Mouse (Mus musculus): ENCODE measurements around the gene Eya3.
"Not testable (repeated sequence)": the region's sequence is repeated elsewhere in the genome, so short reads cannot be mapped to it uniquely, and the experiment has no call there.

Gene Eya3

DNA sequence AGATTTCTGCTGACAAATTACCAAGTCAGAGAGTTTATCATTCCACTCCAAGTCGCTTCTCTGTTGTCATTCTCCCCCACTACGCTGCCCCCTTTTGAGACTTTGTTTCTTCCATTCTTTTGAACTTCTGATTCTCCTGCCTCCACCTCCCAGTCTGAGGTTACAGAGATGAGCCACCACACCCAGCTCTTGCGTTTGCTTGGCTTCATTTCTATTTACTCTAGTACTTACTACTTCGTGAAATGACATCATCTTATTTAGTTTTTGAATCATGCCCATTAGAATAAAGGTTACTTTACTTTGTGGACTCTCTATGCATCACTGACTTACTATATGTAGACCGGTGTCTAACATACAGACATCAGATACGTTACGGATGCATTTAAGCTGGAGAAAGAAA is 8.7 kb downstream of the Eya3 start:
- in situ Hi-C loops (cut with MboI) = no loop called here

- in situ Hi-C loops (cut with MboI) = no loop called here
Observed at GRCm38 (mm10) chr4:132649271-132649999, 10.6 kb downstream of the Eya3 start.

DNA sequence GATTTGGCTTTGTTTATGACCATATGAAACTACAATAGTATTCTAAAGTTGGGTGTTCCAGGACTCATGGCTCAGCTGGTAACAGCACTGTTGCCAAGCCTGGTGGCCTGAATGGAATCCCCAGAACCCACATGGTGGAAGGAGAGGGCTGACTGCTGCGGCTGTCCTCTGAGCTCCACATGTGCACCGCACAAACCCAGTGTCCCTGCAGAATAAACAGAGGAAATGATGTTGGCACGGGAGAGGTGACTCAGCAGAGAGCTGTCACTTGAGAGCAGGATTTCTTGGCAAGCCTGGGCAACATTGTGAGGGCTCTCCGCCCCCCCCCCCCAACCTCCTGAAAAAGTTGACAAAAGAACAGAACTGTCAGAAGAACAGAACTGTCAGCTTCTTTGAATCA is 14.1 kb downstream of the Eya3 start:
- in situ Hi-C loops (cut with MboI) = no loop called here

DNA sequence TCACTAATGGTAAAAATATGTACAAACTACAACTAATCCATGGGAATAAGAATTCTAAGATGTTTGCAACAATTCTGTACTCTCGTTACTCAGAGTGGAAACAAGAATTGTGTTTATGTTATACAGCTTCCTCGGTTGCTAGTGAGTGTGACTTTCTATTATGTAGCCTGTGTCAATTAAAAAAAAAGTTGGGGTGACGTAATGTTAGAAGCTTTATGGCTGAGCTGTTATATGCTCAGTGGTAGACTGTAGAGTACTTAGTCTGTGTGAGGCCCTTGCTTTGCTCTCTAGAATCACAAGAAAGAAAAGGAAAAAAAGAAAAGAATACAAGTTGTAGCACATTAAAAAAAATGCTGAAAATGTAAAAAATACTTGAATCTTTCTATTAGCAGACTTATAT is 15.0 kb downstream of the Eya3 start:
- in situ Hi-C loops (cut with MboI) = no loop called here

DNA sequence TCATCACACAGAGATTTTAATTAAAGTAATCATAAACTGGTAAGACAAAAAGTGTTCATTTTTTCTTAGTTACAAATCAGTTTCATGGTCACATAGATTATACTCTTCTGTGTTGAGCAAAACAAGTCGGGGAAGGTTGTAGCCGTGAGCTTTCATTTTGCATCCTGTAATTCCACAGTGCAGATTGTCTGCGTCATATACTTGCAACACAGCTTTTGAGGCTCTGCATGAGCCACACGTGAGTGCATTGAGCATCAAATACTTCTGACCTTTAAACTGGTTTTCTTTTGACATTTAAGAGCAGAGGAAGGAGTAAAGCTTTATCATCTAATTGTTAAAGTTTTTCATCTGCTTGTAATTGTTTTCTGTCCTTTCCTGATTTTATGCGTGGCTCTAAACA is 16.5 kb downstream of the Eya3 start:
- in situ Hi-C loops (cut with MboI) = no loop called here

DNA sequence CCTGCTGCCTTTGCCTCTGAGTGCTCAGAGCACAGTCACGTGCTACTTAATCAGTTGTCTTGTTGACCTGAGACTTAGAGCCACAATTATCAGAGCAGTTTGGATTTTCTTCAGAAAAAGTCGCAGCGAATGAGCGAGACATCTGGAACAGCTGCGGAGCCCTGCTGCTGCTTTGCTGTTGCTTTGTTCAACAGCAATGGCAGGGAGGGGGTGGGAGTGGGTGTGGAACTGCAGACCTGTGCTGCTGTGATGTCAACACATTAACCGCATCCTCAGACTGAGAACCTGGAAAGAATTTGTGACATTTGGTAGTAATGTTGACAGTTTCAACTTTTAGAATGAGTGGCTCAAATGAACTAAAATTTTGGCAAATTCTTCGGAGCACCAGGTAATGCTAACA is 20.3 kb downstream of the Eya3 start:
- in situ Hi-C loops (cut with MboI) = no loop called here

DNA sequence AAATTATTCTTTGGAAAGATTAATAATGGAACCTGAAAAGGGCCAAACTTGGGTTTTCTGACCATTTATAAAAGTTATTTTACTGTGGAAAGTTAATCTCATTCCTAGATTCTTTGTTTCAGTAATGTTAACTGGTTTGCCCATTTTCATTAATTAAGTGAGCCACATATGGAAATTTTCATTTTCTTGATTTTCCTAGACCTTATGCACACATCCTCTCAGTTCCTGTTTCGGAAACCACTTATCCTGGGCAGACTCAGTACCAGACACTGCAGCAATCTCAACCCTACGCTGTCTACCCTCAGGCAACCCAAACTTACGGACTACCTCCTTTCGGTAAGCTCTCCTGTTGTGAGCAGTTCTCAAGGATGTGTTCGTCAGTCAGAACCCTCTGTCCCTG is 33.9 kb downstream of the Eya3 start:
- in situ Hi-C loops (cut with MboI) = no loop called here

GRCm38 (mm10) chr4:132676771-132677539 is 38.2 kb downstream of the Eya3 start:
- in situ Hi-C loops (cut with MboI) = no loop called here

GRCm38 (mm10) chr4:132689634-132690033 is 50.8 kb downstream of the Eya3 start:
- in situ Hi-C loops (cut with MboI) = no loop called here

- in situ Hi-C loops (cut with MboI) = no loop called here
Observed at GRCm38 (mm10) chr4:132693366-132693765, 54.6 kb downstream of the Eya3 start.

- in situ Hi-C loops (cut with MboI) = no loop called here
Observed at GRCm38 (mm10) chr4:132702076-132702475, 63.3 kb downstream of the Eya3 start.

- in situ Hi-C loops (cut with MboI) = no loop called here
Observed at GRCm38 (mm10) chr4:132706885-132707284, 68.1 kb downstream of the Eya3 start.

- in situ Hi-C loops (cut with MboI) = no loop called here
Observed at GRCm38 (mm10) chr4:132713181-132713580, 74.4 kb downstream of the Eya3 start.

- in situ Hi-C loops (cut with MboI) = no loop called here
Observed at GRCm38 (mm10) chr4:132718251-132718650, 79.5 kb downstream of the Eya3 start.

DNA sequence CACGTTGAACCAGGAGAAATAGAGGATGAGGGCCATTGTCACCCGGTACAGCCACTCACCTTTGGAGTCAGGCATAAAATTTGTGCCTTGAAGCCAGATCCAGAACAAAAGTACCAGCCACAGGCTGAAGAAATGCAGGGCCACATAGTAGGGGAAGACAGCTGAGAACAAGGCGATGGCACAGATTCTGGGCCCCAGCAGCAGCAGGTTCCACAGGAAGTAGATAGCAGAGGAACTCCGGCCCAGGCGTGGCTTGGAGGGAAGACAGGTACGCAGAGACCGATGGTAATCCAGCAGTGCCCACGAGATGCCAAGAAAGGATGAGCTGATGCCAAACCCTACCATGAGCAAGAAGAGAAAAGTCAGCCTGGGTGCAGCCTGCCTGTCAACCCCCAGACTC is 89.4 kb downstream of the Eya3 start:
- in situ Hi-C loops (cut with MboI) = no loop called here

GRCm38 (mm10) chr4:132731616-132732015 is 92.8 kb downstream of the Eya3 start:
- in situ Hi-C loops (cut with MboI) = no loop called here

DNA sequence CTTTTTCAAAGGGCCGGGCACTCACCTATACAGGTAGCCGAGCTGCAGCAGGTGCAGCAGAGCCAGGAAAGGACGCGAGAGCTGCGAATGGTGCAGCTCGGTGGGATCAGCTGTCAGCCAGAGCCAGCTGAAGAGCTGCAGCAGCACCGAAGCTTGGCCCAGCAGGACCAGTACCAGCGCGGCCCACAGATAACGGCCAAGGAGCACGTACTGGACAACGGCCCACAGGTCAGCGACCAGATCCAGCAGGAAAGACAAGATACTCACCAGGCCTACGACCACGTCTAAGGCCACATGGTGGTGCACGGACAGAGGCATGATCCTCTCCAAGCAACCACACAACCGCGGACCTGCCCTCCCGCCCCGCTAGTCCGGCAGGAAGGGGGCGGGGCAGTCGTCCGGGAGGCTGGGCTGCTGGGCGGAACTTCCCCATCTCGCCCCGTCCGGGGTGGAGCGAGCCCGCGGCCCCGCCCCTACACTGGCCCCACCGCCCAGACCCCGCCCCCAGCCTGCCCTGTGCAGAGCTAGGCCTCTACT is 93.4 kb downstream of the Eya3 start, which contains the start of gene Xkr8:
Gene Xkr8, minus strand, starts transcription at position 399 of the 537 bp plus-strand sequence.
- in situ Hi-C loops (cut with MboI) = no loop called here

DNA sequence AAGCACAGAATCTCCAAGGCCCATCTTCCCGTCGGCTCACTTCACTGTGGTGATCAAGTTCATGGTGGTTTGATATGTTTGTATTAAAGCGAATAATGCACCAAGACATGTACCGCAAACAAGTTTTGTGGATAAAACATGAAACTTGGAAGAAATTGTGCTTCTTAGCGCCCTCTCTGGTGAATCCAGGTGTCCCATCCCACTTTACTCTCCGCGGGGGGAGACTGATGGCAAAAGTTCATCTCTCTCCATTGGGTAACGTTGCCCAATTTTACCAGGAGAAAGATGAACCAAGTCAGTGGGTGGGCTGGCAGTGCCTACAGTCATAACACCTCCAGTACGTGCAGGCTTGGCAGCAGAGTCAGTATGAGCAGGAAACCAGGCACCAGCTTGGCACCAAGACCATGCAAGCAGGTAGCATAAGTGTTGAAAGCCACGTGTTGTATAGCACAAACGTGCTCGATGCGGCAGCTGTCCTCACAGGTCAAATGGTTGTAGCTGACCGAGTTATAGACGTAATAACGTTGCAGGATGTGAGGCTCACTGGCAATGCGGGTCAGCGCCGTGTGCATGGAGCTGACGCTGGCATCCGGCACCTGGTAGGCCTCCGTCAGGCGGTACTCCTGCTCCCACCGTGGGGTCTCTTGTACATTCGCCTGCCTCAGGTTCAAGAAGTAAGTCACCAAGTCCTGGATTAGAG is 94.4 kb downstream of the Eya3 start:
- in situ Hi-C loops (cut with MboI) = no loop called here

DNA sequence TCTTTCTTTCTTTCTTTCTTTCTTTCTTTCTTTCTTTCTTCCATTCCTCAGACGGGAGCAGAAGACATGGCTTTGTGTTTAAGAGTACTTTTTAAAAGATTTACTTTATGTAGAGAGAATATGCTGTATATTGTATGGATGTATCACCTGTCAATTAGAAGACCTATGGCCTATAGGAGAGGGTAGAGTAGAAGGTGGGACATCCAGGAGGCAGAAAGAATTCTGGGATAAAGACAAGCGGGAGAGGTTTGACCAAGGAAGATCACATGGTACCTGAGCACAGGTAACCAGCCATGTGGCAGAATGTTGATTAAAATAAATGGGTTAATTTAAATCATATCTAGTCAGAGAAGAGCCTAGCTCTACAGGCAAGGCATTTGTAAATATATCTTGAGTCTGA is 96.0 kb downstream of the Eya3 start:
- in situ Hi-C loops (cut with MboI) = no loop called here

GRCm38 (mm10) chr4:132735389-132735788 is 96.6 kb downstream of the Eya3 start:
- in situ Hi-C loops (cut with MboI) = no loop called here

DNA sequence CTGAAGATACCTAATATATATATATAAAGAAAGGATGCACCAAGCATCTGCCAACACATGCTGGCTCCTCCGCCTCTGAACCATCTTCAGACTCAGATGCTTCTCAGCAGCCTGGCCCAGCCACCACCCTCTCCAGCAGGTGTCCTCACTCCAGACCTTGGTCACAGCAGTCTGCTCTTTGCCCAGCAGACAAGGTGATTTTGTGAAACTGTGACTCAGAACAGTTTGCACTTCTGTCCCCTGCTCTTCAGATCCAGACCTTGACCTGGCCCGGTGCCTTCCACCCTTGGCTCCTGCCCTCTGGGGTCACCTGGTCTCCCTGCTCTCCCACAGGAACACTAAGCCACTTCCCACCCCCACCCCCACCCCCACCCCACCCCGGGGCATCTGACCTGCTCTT is 97.1 kb downstream of the Eya3 start:
- in situ Hi-C loops (cut with MboI) = no loop called here

DNA sequence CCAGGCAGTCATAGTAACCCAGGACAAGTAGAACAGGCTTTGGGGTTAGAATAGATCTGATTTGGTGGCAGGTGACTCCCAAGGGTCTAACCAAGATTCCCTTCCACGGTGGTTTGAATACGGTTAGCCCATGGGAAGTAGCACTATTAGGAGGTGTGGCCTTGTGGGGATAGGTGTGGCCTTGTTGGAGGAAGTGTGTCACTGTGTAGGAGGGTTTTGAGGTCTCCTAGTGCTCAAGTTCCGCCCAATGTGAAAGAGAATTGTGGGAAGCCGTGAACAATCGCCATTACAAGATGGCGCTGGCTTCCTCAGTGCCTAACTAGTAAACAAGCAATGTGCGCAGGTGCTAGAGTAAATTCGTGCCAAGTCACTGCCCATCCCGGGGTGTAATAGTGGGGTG is 98.4 kb downstream of the Eya3 start:
- in situ Hi-C loops (cut with MboI) = not testable (repeated sequence)

DNA sequence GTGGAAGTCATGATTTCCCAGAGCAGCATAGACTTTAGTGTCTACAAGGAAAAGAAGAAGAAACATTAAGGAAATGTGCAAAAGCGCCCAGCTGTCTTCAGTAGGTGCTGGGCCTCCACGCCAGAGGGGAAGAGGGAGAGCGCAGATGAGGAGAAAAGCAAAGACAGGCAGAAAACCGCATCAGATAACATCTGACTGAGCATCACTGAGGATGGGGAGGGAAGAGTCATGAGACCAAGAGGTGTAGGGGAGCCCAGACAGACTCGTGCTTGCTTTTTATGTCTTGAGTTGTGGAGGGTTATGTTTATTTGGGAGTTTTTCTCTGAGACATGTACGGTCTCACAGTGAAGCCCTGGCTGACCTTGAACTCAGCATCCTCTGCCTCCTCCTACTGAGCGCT is 102.7 kb downstream of the Eya3 start:
- in situ Hi-C loops (cut with MboI) = no loop called here
